Mouse (Mus musculus): Measurements from ENCODE around the gene Gm21560.
"Not testable (repeated sequence)": the region's sequence is repeated elsewhere in the genome, so short reads cannot be mapped to it uniquely, and the experiment has no call there.

Gene Gm21560

GRCm38 (mm10) chr14:6219192-6219591 is at the start of gene Gm21560:
Gene Gm21560 (minus strand): TSS chr14:6219292.
- DNase-seq: not testable (repeated sequence)

- not testable (repeated sequence) for DNase-seq
Observed at GRCm38 (mm10) chr14:6163538-6163937, 55.6 kb downstream of the Gm21560 start.

- not testable (repeated sequence) for DNase-seq
Observed at GRCm38 (mm10) chr14:6161085-6161484, 58.0 kb downstream of the Gm21560 start.

All from embryo, embryonic 11 days (tissue).